Mouse (Mus musculus): ENCODE results near the gene Gm21985. TPM values are rescaled to one million over a fixed set of nuclear protein-coding genes. Genes with fewer than 3 reads are reported as not detected.
"Not testable (repeated sequence)": the region's sequence is repeated elsewhere in the genome, so short reads cannot be mapped to it uniquely, and the experiment has no call there.

Gm21985 gene
- polyA plus RNA-seq, 1 experiment from 2014 or later: not detected

GRCm38 (mm10) chr2:112267547-112268269 lies 1.6 kb downstream of the Gm21985 start:
- ATAC-seq (ENCODE audit: low FRiP score, low read depth): no peak
- peak overlapping the region; percentile 76; the same call in 1 of the 2 replicates for H3K4me3 ChIP-seq
- no peaks in the 10 kb centered on the region for H3K36me3 ChIP-seq
- 69% methylated on average over 8 of the region's 8 CpGs for WGBS
- H3K9ac ChIP-seq: no peak overlapping the region
- H3K27me3 ChIP-seq: no peaks in the 10 kb centered on the region
- H3K9me3 ChIP-seq: no peaks in the 10 kb centered on the region
- no peak overlapping the region for H3K27ac ChIP-seq
- H3K4me1 ChIP-seq: peaks cover 31% of the 10 kb centered on the region
- H3K4me2 ChIP-seq (replicated peaks): peak overlapping the region; percentile 95

GRCm38 (mm10) chr2:112270011-112270410 lies 3.9 kb downstream of the Gm21985 start:
- 79% methylated on average over 2 of the region's 2 CpGs for WGBS
- Histone ChIP-seq H3K9ac (no peak overlapping the region), H3K27me3 (no peaks in the 10 kb centered on the region), H3K27ac (no peak overlapping the region), H3K4me2 (replicated peaks) (no peak overlapping the region), H3K4me1 (peaks cover 23% of the 10 kb centered on the region), H3K36me3 (no peaks in the 10 kb centered on the region; the same call in 1 of the 2 replicates), H3K9me3 (no peaks in the 10 kb centered on the region), H3K4me3 (no peak overlapping the region)
- ATAC-seq (ENCODE audit: low FRiP score, low read depth): no peak

GRCm38 (mm10) chr2:112272909-112273308 lies 6.8 kb downstream of the Gm21985 start:
- no peak for ATAC-seq (ENCODE audit: low FRiP score, low read depth)
- Histone ChIP-seq H3K36me3 (no peaks in the 10 kb centered on the region; the same call in 1 of the 2 replicates), H3K4me3 (no peak overlapping the region), H3K9me3 (no peaks in the 10 kb centered on the region), H3K4me1 (peaks cover 4% of the 10 kb centered on the region; the same call in 1 of the 2 replicates), H3K4me2 (replicated peaks) (no peak overlapping the region), H3K9ac (no peak overlapping the region), H3K27ac (no peak overlapping the region), H3K27me3 (no peaks in the 10 kb centered on the region)
- 93% methylated on average over 2 of the region's 2 CpGs for WGBS

- no peak overlapping the region for H3K27ac ChIP-seq
- H3K4me2 ChIP-seq (replicated peaks): no peak overlapping the region
- H3K36me3 ChIP-seq: no peaks in the 10 kb centered on the region; the same call in 1 of the 2 replicates
- WGBS: 90% methylated on average over 6 of the region's 6 CpGs
- no peaks in the 10 kb centered on the region for H3K27me3 ChIP-seq
- ATAC-seq (ENCODE audit: low FRiP score, low read depth): no peak
- H3K9ac ChIP-seq: no peak overlapping the region
- H3K4me1 ChIP-seq: peaks cover 3% of the 10 kb centered on the region; the same call in 1 of the 2 replicates
- H3K4me3 ChIP-seq: no peak overlapping the region
- no peaks in the 10 kb centered on the region for H3K9me3 ChIP-seq
Measured at GRCm38 (mm10) chr2:112273474-112273873, 7.4 kb downstream of the Gm21985 start.

- Histone ChIP-seq H3K27ac (no peak overlapping the region), H3K4me2 (replicated peaks) (no peak overlapping the region), H3K27me3 (no peaks in the 10 kb centered on the region), H3K4me3 (no peak overlapping the region), H3K4me1 (no peaks in the 10 kb centered on the region), H3K36me3 (no peaks in the 10 kb centered on the region; the same call in 1 of the 2 replicates), H3K9me3 (no peaks in the 10 kb centered on the region), H3K9ac (no peak overlapping the region)
- ATAC-seq (ENCODE audit: low FRiP score, low read depth): no peak
- WGBS: 96% methylated on average over 3 of the region's 3 CpGs
Measured at GRCm38 (mm10) chr2:112276870-112277269, 10.8 kb downstream of the Gm21985 start.

GRCm38 (mm10) chr2:112282846-112283245 lies 16.7 kb downstream of the Gm21985 start:
- Histone ChIP-seq H3K4me1 (peaks cover 9% of the 10 kb centered on the region), H3K4me3 (no peak overlapping the region), H3K9me3 (no peaks in the 10 kb centered on the region), H3K36me3 (no peaks in the 10 kb centered on the region), H3K9ac (no peak overlapping the region), H3K27me3 (peaks cover 2% of the 10 kb centered on the region; the same call in 1 of the 2 replicates), H3K4me2 (replicated peaks) (no peak overlapping the region), H3K27ac (no peak overlapping the region)
- 83% methylated on average over 1 of the region's 1 CpGs for WGBS
- no peak for ATAC-seq (ENCODE audit: low FRiP score, low read depth)

- Histone ChIP-seq H3K27ac (no peak overlapping the region), H3K36me3 (no peaks in the 10 kb centered on the region), H3K9me3 (no peaks in the 10 kb centered on the region), H3K9ac (peak overlapping the region; percentile 66), H3K4me2 (replicated peaks) (peak overlapping the region; percentile 75), H3K27me3 (peaks cover 2% of the 10 kb centered on the region; the same call in 1 of the 2 replicates), H3K4me3 (peak overlapping the region; percentile 43), H3K4me1 (peaks cover 9% of the 10 kb centered on the region)
- peak; percentile 80 for ATAC-seq (ENCODE audit: low FRiP score, low read depth)
- WGBS: under 1% methylated on average over 21 of the region's 21 CpGs
Measured at GRCm38 (mm10) chr2:112284363-112285030, 18.4 kb downstream of the Gm21985 start.

- Histone ChIP-seq H3K4me1 (peaks cover 9% of the 10 kb centered on the region), H3K9ac (no peak overlapping the region), H3K27me3 (peaks cover 2% of the 10 kb centered on the region; the same call in 1 of the 2 replicates), H3K27ac (no peak overlapping the region), H3K4me2 (replicated peaks) (peak overlapping the region; percentile 75), H3K4me3 (peak overlapping the region; percentile 43), H3K36me3 (no peaks in the 10 kb centered on the region), H3K9me3 (no peaks in the 10 kb centered on the region)
- no peak for ATAC-seq (ENCODE audit: low FRiP score, low read depth)
- 57% methylated on average over 6 of the region's 6 CpGs for WGBS
Measured at GRCm38 (mm10) chr2:112285031-112285390, 18.9 kb downstream of the Gm21985 start.

- H3K36me3 ChIP-seq; H3K27me3 ChIP-seq; H3K27ac ChIP-seq; ATAC-seq (ENCODE audit: low FRiP score, low read depth); H3K4me3 ChIP-seq; H3K4me2 ChIP-seq (replicated peaks); H3K4me1 ChIP-seq; H3K9ac ChIP-seq; H3K9me3 ChIP-seq: not testable (repeated sequence)
- 90% methylated on average over 1 of the region's 1 CpGs for WGBS
Measured at GRCm38 (mm10) chr2:112286062-112286461, 19.9 kb downstream of the Gm21985 start.

GRCm38 (mm10) chr2:112287059-112287458 lies 20.9 kb downstream of the Gm21985 start:
- H3K9ac ChIP-seq: no peak overlapping the region
- no peak overlapping the region for H3K4me2 ChIP-seq (replicated peaks)
- no peak overlapping the region for H3K4me3 ChIP-seq
- peaks cover 2% of the 10 kb centered on the region; the same call in 1 of the 2 replicates for H3K27me3 ChIP-seq
- no peaks in the 10 kb centered on the region for H3K9me3 ChIP-seq
- no peak for ATAC-seq (ENCODE audit: low FRiP score, low read depth)
- 64% methylated on average over 4 of the region's 4 CpGs for WGBS
- no peaks in the 10 kb centered on the region for H3K36me3 ChIP-seq
- H3K27ac ChIP-seq: no peak overlapping the region
- H3K4me1 ChIP-seq: peaks cover 9% of the 10 kb centered on the region

GRCm38 (mm10) chr2:112289507-112289906 lies 23.4 kb downstream of the Gm21985 start:
- no peak overlapping the region for H3K4me3 ChIP-seq
- no peaks in the 10 kb centered on the region for H3K36me3 ChIP-seq
- 89% methylated on average over 3 of the region's 3 CpGs for WGBS
- no peak overlapping the region for H3K27ac ChIP-seq
- H3K9ac ChIP-seq: no peak overlapping the region
- peaks cover 4% of the 10 kb centered on the region; the same call in 1 of the 2 replicates for H3K4me1 ChIP-seq
- peaks cover 2% of the 10 kb centered on the region; the same call in 1 of the 2 replicates for H3K27me3 ChIP-seq
- H3K9me3 ChIP-seq: no peaks in the 10 kb centered on the region
- no peak overlapping the region for H3K4me2 ChIP-seq (replicated peaks)
- no peak for ATAC-seq (ENCODE audit: low FRiP score, low read depth)

- H3K4me2 ChIP-seq (replicated peaks): no peak overlapping the region
- no peaks in the 10 kb centered on the region for H3K36me3 ChIP-seq
- H3K27me3 ChIP-seq: no peaks in the 10 kb centered on the region
- H3K9ac ChIP-seq: no peak overlapping the region
- 78% methylated on average over 2 of the region's 2 CpGs for WGBS
- H3K4me1 ChIP-seq: no peaks in the 10 kb centered on the region
- no peaks in the 10 kb centered on the region for H3K9me3 ChIP-seq
- H3K27ac ChIP-seq: no peak overlapping the region
- no peak overlapping the region for H3K4me3 ChIP-seq
- ATAC-seq (ENCODE audit: low FRiP score, low read depth): no peak
Measured at GRCm38 (mm10) chr2:112292823-112293222, 26.7 kb downstream of the Gm21985 start.
